Mouse (Mus musculus) liver, postnatal 0 days (tissue): ENCODE data around the gene Olfr1387. TPM values are rescaled to one million over a fixed set of nuclear protein-coding genes. Genes with fewer than 3 reads are reported as not detected.
A peak's percentile ranks its signal among the peaks of the same experiment; 100 is the strongest.

ENCODE experiments used
- ATAC-seq: fragments of 200-750 bp; cut with Nextera tagmentation; 2 replicates; pipeline ENCODE4 v1.8.0; 2017; ENCODE audit warnings: mild to moderate bottlenecking, moderate library complexity
- DNase-seq: peaks from one replicate; pipeline ENCODE4 v3.0.0-alpha.2; 2016
- H3K27ac ChIP-seq: fragments of 300-500 bp; sonication (generic); 2 replicates; pipeline ENCODE4 v1.5.1; 2014; ENCODE audit warnings: antibody characterized with exemption, moderate library complexity, mild to moderate bottlenecking, low read depth
- H3K27me3 ChIP-seq: fragments of 300-500 bp; sonication (generic); 2 replicates; pipeline ENCODE4 v1.6.1; 2014; ENCODE audit warnings: low read length, control low read depth, mixed read lengths; ENCODE audit not compliant: insufficient read depth
- H3K36me3 ChIP-seq: fragments of 300-500 bp; sonication (generic); replicated peaks from 2 replicates; pipeline ENCODE4 v1.6.1; 2014; ENCODE audit warnings: mild to moderate bottlenecking, control low read depth, low read length, moderate library complexity, mixed read lengths; ENCODE audit not compliant: insufficient read depth
- H3K4me1 ChIP-seq: fragments of 300-500 bp; sonication (generic); 2 replicates; pipeline ENCODE4 v1.6.1; 2014; ENCODE audit warnings: antibody characterized with exemption, mild to moderate bottlenecking, control low read depth; ENCODE audit not compliant: insufficient read depth
- H3K4me2 ChIP-seq: fragments of 300-500 bp; sonication (generic); 2 replicates; pipeline ENCODE4 v1.6.1; 2014; ENCODE audit warnings: low read depth, mild to moderate bottlenecking, low read length, moderate library complexity, mixed read lengths
- H3K4me3 ChIP-seq: fragments of 300-500 bp; sonication (generic); 2 replicates; pipeline ENCODE4 v1.5.1; 2014; ENCODE audit warnings: low read depth, low read length
- H3K9ac ChIP-seq: fragments of 300-500 bp; sonication (generic); replicated peaks from 2 replicates; pipeline ENCODE4 v1.6.1; 2014; ENCODE audit warnings: mild to moderate bottlenecking, moderate library complexity
- H3K9me3 ChIP-seq: fragments of 300-500 bp; sonication (generic); 2 replicates; pipeline ENCODE4 v1.6.1; 2016; ENCODE audit warnings: mild to moderate bottlenecking, control low read depth, low read length, mixed read lengths
- CTCF ChIP-seq: sonication (generic); IDR thresholded peaks from 2 replicates; pipeline ENCODE4 v1.5.1; 2016; ENCODE audit warnings: antibody characterized with exemption, low read depth
- EP300 ChIP-seq: IDR thresholded peaks from 2 replicates; pipeline ENCODE4 v1.6.1; 2016; ENCODE audit warnings: antibody characterized with exemption, low read depth, mild to moderate bottlenecking
- WGBS: fragments of 180-500 bp; shearing (Covaris S2); extraction: QIAGEN DNeasy Blood & Tissue Kit; methylation state at CpG from one replicate; pipeline ENCODE4 v1.1.7; 2014; ENCODE audit not compliant: insufficient replicate concordance; 5-methylcytosine and 5-hydroxymethylcytosine counted together
- polyA plus RNA-seq: library from polyadenylated mRNA; unstranded; fragments of >200 nt; fragmentation: Nextera tagmentation; extraction: Ambion mirVana; gene quantifications from 2 replicates; pipeline ENCODE4 v1.2.1, GENCODE M21; 2015

Olfr1387 gene
- polyA plus RNA-seq = not detected in 2 replicates

- Histone ChIP-seq H3K4me3 (no peak within 1 kb of the TSS), H3K4me1 (no peaks in the 10 kb centered on the region), H3K27ac (no peak within 1 kb of the TSS), H3K27me3 (no peaks in the 10 kb centered on the region), H3K4me2 (no peak within 1 kb of the TSS), H3K36me3 (no peaks in the 10 kb centered on the region), H3K9me3 (no peaks in the 10 kb centered on the region), H3K9ac (no peak within 1 kb of the TSS)
- 68% methylated on average over 1 of the region's 1 CpGs for WGBS
- TF ChIP-seq CTCF (no peak), EP300 (no peak)
- no peak for DNase-seq
- ATAC-seq = no peak
These were observed at the start of gene Olfr1387 for GRCm38 (mm10) chr11:49455043-49455442. TSS of gene Olfr1387 (plus strand) at chr11:49455343.

- 72% methylated on average over 3 of the region's 3 CpGs for WGBS
- ATAC-seq = no peak
- Histone ChIP-seq H3K27me3 (no peaks in the 10 kb centered on the region), H3K9ac (no peak overlapping the region), H3K4me2 (no peak overlapping the region), H3K27ac (no peak overlapping the region), H3K36me3 (no peaks in the 10 kb centered on the region), H3K4me1 (no peaks in the 10 kb centered on the region), H3K4me3 (no peak overlapping the region), H3K9me3 (no peaks in the 10 kb centered on the region)
- TF ChIP-seq EP300 (no peak), CTCF (no peak)
- DNase-seq = no peak
These were observed 48.4 kb upstream of the Olfr1387 start for GRCm38 (mm10) chr11:49406784-49407183.

- no peak for ATAC-seq
These were observed 44.6 kb upstream of the Olfr1387 start for GRCm38 (mm10) chr11:49410540-49410939.

GRCm38 (mm10) chr11:49422767-49423166 lies 32.4 kb upstream of the Olfr1387 start, which contains the start of gene Olfr1389:
TSS of gene Olfr1389 (plus strand) at chr11:49423067.
- no peaks in the 10 kb centered on the region for H3K4me1 ChIP-seq
- H3K27me3 ChIP-seq = no peaks in the 10 kb centered on the region
- no peak within 1 kb of the TSS for H3K9ac ChIP-seq
- 78% methylated on average over 2 of the region's 2 CpGs for WGBS
- H3K36me3 ChIP-seq = no peaks in the 10 kb centered on the region
- ATAC-seq = no peak
- H3K4me3 ChIP-seq = no peak within 1 kb of the TSS
- H3K9me3 ChIP-seq = no peaks in the 10 kb centered on the region
- H3K27ac ChIP-seq = no peak within 1 kb of the TSS
- no peak for DNase-seq
- TF ChIP-seq CTCF = no peak
- TF ChIP-seq EP300 = no peak
- no peak within 1 kb of the TSS for H3K4me2 ChIP-seq

More at GRCm38 (mm10) chr11:49410540-49410939, 44.6 kb upstream of the Olfr1387 start:
- Histone ChIP-seq H3K4me2 (no peak overlapping the region), H3K27ac (no peak overlapping the region), H3K4me3 (no peak overlapping the region), H3K27me3 (no peaks in the 10 kb centered on the region), H3K36me3 (no peaks in the 10 kb centered on the region), H3K9me3 (no peaks in the 10 kb centered on the region), H3K9ac (no peak overlapping the region), H3K4me1 (no peaks in the 10 kb centered on the region)
- no peak for DNase-seq
- TF ChIP-seq EP300 = no peak
- TF ChIP-seq CTCF = peak; percentile 64
- 9% methylated on average over 1 of the region's 1 CpGs for WGBS

GRCm38 (mm10) chr11:49425257-49425927 lies 29.8 kb upstream of the Olfr1387 start:
- Histone ChIP-seq H3K36me3 (no peaks in the 10 kb centered on the region), H3K4me1 (no peaks in the 10 kb centered on the region), H3K27me3 (no peaks in the 10 kb centered on the region), H3K9me3 (no peaks in the 10 kb centered on the region), H3K4me2 (no peak overlapping the region), H3K9ac (no peak overlapping the region), H3K4me3 (no peak overlapping the region), H3K27ac (no peak overlapping the region)
- DNase-seq = no peak
- TF ChIP-seq CTCF (no peak), EP300 (no peak)
- ATAC-seq = no peak
- WGBS = 57% methylated on average over 1 of the region's 1 CpGs

- Histone ChIP-seq H3K27me3 (no peaks in the 10 kb centered on the region), H3K4me2 (no peak overlapping the region), H3K27ac (no peak overlapping the region), H3K4me1 (no peaks in the 10 kb centered on the region), H3K36me3 (no peaks in the 10 kb centered on the region), H3K4me3 (no peak overlapping the region), H3K9ac (no peak overlapping the region), H3K9me3 (no peaks in the 10 kb centered on the region)
- DNase-seq (no peak), ATAC-seq (no peak)
- 68% methylated on average over 2 of the region's 2 CpGs for WGBS
- TF ChIP-seq CTCF = no peak
- no peak for TF ChIP-seq EP300
These were observed 25.5 kb upstream of the Olfr1387 start for GRCm38 (mm10) chr11:49429641-49430040.
